Mouse (Mus musculus) heart, embryonic 12.5 days (tissue): ENCODE results near the gene Lama5. TPM values are rescaled to one million over a fixed set of nuclear protein-coding genes. Genes with fewer than 3 reads are reported as not detected.

Source experiments
- ATAC-seq: fragments of 200-750 bp; cut with Nextera tagmentation; 2 replicates; pipeline ENCODE4 v1.8.0; 2017; ENCODE audit warnings: moderate TSS enrichment, moderate library complexity; ENCODE audit not compliant: insufficient number of reproducible peaks, low FRiP score
- H3K27ac ChIP-seq: fragments of 300-500 bp; sonication (generic); 2 replicates; pipeline ENCODE4 v1.5.1; 2016; ENCODE audit warnings: mild to moderate bottlenecking, moderate library complexity; ENCODE audit not compliant: poor library complexity, severe bottlenecking
- H3K27me3 ChIP-seq: fragments of 300-500 bp; sonication (generic); replicated peaks from 2 replicates; pipeline ENCODE4 v1.6.1; 2016; ENCODE audit warnings: mild to moderate bottlenecking, moderate library complexity
- H3K36me3 ChIP-seq: fragments of 300-500 bp; sonication (generic); 2 replicates; pipeline ENCODE4 v1.6.1; 2016; ENCODE audit warnings: mild to moderate bottlenecking, moderate library complexity
- H3K4me1 ChIP-seq: fragments of 300-500 bp; sonication (generic); replicated peaks from 2 replicates; pipeline ENCODE4 v1.6.1; 2016; ENCODE audit warnings: mild to moderate bottlenecking
- H3K4me2 ChIP-seq: fragments of 300-500 bp; sonication (generic); 2 replicates; pipeline ENCODE4 v1.6.1; 2016; ENCODE audit warnings: mild to moderate bottlenecking, moderate library complexity
- H3K4me3 ChIP-seq: fragments of 300-500 bp; sonication (generic); 2 replicates; pipeline ENCODE4 v1.5.1; 2016; ENCODE audit warnings: mild to moderate bottlenecking
- H3K9ac ChIP-seq: fragments of 300-500 bp; sonication (generic); 2 replicates; pipeline ENCODE4 v1.6.1; 2016; ENCODE audit warnings: mild to moderate bottlenecking, moderate library complexity
- H3K9me3 ChIP-seq: fragments of 300-500 bp; sonication (generic); replicated peaks from 2 replicates; pipeline ENCODE4 v1.6.1; 2016; ENCODE audit warnings: mild to moderate bottlenecking, moderate library complexity
- WGBS: fragments of 180-500 bp; shearing (Covaris S2); methylation state at CpG from one replicate; pipeline ENCODE4 v1.1.7; 2016; 5-methylcytosine and 5-hydroxymethylcytosine counted together
- polyA plus RNA-seq: library from polyadenylated mRNA; unstranded; fragments of >200 nt; fragmentation: Nextera tagmentation; extraction: Ambion mirVana; gene quantifications from 2 replicates; pipeline ENCODE4 v1.2.1, GENCODE M21; 2016

The Lama5 gene
- polyA plus RNA-seq, 1 experiment from 2014 or later: 31.7 TPM

GRCm38 (mm10) chr2:180221051-180221450, 4.6 kb downstream of the Lama5 start:
- H3K4me3 ChIP-seq: no peak overlapping the region
- ATAC-seq: no peak
- WGBS: 80% methylated on average over 9 of the region's 9 CpGs
- no peak overlapping the region for H3K27ac ChIP-seq
- 0 out of 2 replicates have a peak, but pooled peaks cover 2% of the 10 kb centered on the region for H3K27me3 ChIP-seq
- peaks cover 2% of the 10 kb centered on the region; the same call in 1 of the 2 replicates for H3K36me3 ChIP-seq
- peaks cover 76% of the 10 kb centered on the region for H3K4me1 ChIP-seq
- no peak overlapping the region for H3K4me2 ChIP-seq
- no peak overlapping the region for H3K9ac ChIP-seq
- H3K9me3 ChIP-seq: no peaks in the 10 kb centered on the region

- Histone ChIP-seq H3K36me3 (peaks cover 2% of the 10 kb centered on the region; the same call in 1 of the 2 replicates), H3K4me3 (no peak overlapping the region), H3K9me3 (no peaks in the 10 kb centered on the region), H3K4me1 (peaks cover 77% of the 10 kb centered on the region), H3K9ac (no peak overlapping the region), H3K27ac (no peak overlapping the region), H3K27me3 (no peaks in the 10 kb centered on the region), H3K4me2 (no peak overlapping the region)
- no peak for ATAC-seq
- WGBS: 64% methylated on average over 9 of the region's 9 CpGs
Measured at GRCm38 (mm10) chr2:180220165-180220564, 5.5 kb downstream of the Lama5 start.

- H3K27ac ChIP-seq: peak overlapping the region; percentile 37
- H3K9me3 ChIP-seq: no peaks in the 10 kb centered on the region
- no peak for ATAC-seq
- no peak overlapping the region for H3K4me3 ChIP-seq
- peak overlapping the region; percentile 41; the same call in 1 of the 2 replicates for H3K9ac ChIP-seq
- no peaks in the 10 kb centered on the region for H3K27me3 ChIP-seq
- 80% methylated on average over 15 of the region's 15 CpGs for WGBS
- no peak overlapping the region for H3K4me2 ChIP-seq
- peaks cover 2% of the 10 kb centered on the region; the same call in 1 of the 2 replicates for H3K36me3 ChIP-seq
- peaks cover 77% of the 10 kb centered on the region for H3K4me1 ChIP-seq
Measured at GRCm38 (mm10) chr2:180219145-180219943, 6.3 kb downstream of the Lama5 start.

- H3K4me3 ChIP-seq: no peak overlapping the region
- no peaks in the 10 kb centered on the region for H3K27me3 ChIP-seq
- no peaks in the 10 kb centered on the region for H3K9me3 ChIP-seq
- H3K9ac ChIP-seq: peak overlapping the region; percentile 41; the same call in 1 of the 2 replicates
- H3K36me3 ChIP-seq: peaks cover 2% of the 10 kb centered on the region; the same call in 1 of the 2 replicates
- peaks cover 79% of the 10 kb centered on the region for H3K4me1 ChIP-seq
- no peak overlapping the region for H3K4me2 ChIP-seq
- peak overlapping the region; percentile 37 for H3K27ac ChIP-seq
- ATAC-seq: peak; percentile 38; the same call in 1 of the 2 replicates
- 30% methylated on average over 5 of the region's 5 CpGs for WGBS
Measured at GRCm38 (mm10) chr2:180218677-180219076, 7.0 kb downstream of the Lama5 start.

- H3K4me2 ChIP-seq: no peak overlapping the region
- WGBS: 58% methylated on average over 3 of the region's 3 CpGs
- H3K36me3 ChIP-seq: peaks cover 2% of the 10 kb centered on the region; the same call in 1 of the 2 replicates
- no peaks in the 10 kb centered on the region for H3K9me3 ChIP-seq
- no peak overlapping the region for H3K4me3 ChIP-seq
- no peak for ATAC-seq
- H3K4me1 ChIP-seq: peaks cover 79% of the 10 kb centered on the region
- no peaks in the 10 kb centered on the region for H3K27me3 ChIP-seq
- H3K9ac ChIP-seq: peak overlapping the region; percentile 41; the same call in 1 of the 2 replicates
- H3K27ac ChIP-seq: peak overlapping the region; percentile 17; the same call in 1 of the 2 replicates
Measured at GRCm38 (mm10) chr2:180218241-180218640, 7.4 kb downstream of the Lama5 start.

- Histone ChIP-seq H3K4me2 (no peak overlapping the region), H3K9ac (no peak overlapping the region), H3K27ac (no peak overlapping the region), H3K36me3 (peaks cover 2% of the 10 kb centered on the region; the same call in 1 of the 2 replicates), H3K9me3 (no peaks in the 10 kb centered on the region), H3K4me1 (peaks cover 75% of the 10 kb centered on the region), H3K4me3 (no peak overlapping the region), H3K27me3 (no peaks in the 10 kb centered on the region)
- ATAC-seq: no peak
- 79% methylated on average over 8 of the region's 8 CpGs for WGBS
Measured at GRCm38 (mm10) chr2:180217587-180217986, 8.1 kb downstream of the Lama5 start.

GRCm38 (mm10) chr2:180216921-180217320, 8.7 kb downstream of the Lama5 start:
- no peak for ATAC-seq
- Histone ChIP-seq H3K4me1 (peaks cover 68% of the 10 kb centered on the region), H3K27ac (no peak overlapping the region)

GRCm38 (mm10) chr2:180215951-180216350, 9.7 kb downstream of the Lama5 start:
- Histone ChIP-seq H3K27me3 (no peaks in the 10 kb centered on the region), H3K4me1 (peaks cover 62% of the 10 kb centered on the region), H3K4me3 (no peak overlapping the region), H3K36me3 (peaks cover 2% of the 10 kb centered on the region; the same call in 1 of the 2 replicates), H3K4me2 (no peak overlapping the region), H3K9ac (no peak overlapping the region), H3K27ac (no peak overlapping the region; the same call in 1 of the 2 replicates), H3K9me3 (peaks cover 6% of the 10 kb centered on the region; the same call in 1 of the 2 replicates)
- WGBS: 50% methylated on average over 6 of the region's 6 CpGs
- ATAC-seq: 0 out of 2 replicates have a peak, but pooled peaks have one; percentile 25

More at GRCm38 (mm10) chr2:180216921-180217320, 8.7 kb downstream of the Lama5 start:
- Histone ChIP-seq H3K9ac (no peak overlapping the region), H3K4me2 (no peak overlapping the region), H3K4me3 (no peak overlapping the region), H3K9me3 (peaks cover 3% of the 10 kb centered on the region; the same call in 1 of the 2 replicates), H3K27me3 (no peaks in the 10 kb centered on the region), H3K36me3 (peaks cover 2% of the 10 kb centered on the region; the same call in 1 of the 2 replicates)
- 42% methylated on average over 5 of the region's 5 CpGs for WGBS

- no peaks in the 10 kb centered on the region for H3K27me3 ChIP-seq
- H3K27ac ChIP-seq: peak overlapping the region; percentile 39; the same call in 1 of the 2 replicates
- peak overlapping the region; percentile 7; the same call in 1 of the 2 replicates for H3K9ac ChIP-seq
- peaks cover 2% of the 10 kb centered on the region; the same call in 1 of the 2 replicates for H3K36me3 ChIP-seq
- H3K4me1 ChIP-seq: peaks cover 58% of the 10 kb centered on the region
- peaks cover 6% of the 10 kb centered on the region; the same call in 1 of the 2 replicates for H3K9me3 ChIP-seq
- 0 out of 2 replicates have a peak overlapping the region, but pooled peaks have one; percentile 2 for H3K4me2 ChIP-seq
- WGBS: 68% methylated on average over 8 of the region's 8 CpGs
- no peak for ATAC-seq
- no peak overlapping the region for H3K4me3 ChIP-seq
Measured at GRCm38 (mm10) chr2:180215011-180215461, 10.6 kb downstream of the Lama5 start.

- Histone ChIP-seq H3K27me3 (no peaks in the 10 kb centered on the region), H3K4me1 (peaks cover 53% of the 10 kb centered on the region), H3K27ac (peak overlapping the region; percentile 39; the same call in 1 of the 2 replicates), H3K4me2 (0 out of 2 replicates have a peak overlapping the region, but pooled peaks have one; percentile 2), H3K36me3 (no peaks in the 10 kb centered on the region), H3K9ac (no peak overlapping the region; the same call in 1 of the 2 replicates), H3K4me3 (no peak overlapping the region), H3K9me3 (peaks cover 6% of the 10 kb centered on the region; the same call in 1 of the 2 replicates)
- no peak; the same call in 1 of the 2 replicates for ATAC-seq
- WGBS: 60% methylated on average over 4 of the region's 4 CpGs
Measured at GRCm38 (mm10) chr2:180214352-180214978, 11.2 kb downstream of the Lama5 start.
